In genomic region chr14:57543420-57544039, GRCm38 (mm10) we compare ENCODE assay signal across 11 mouse cellular contexts.
"Had no signal": no experiment of that assay in that cellular context is flagged by ENCODE, and none has a peak within 500 bp of the region (broad histone marks: within the 10 kb centered on the region; RNA-seq: fewer than 3 reads in every experiment).

No protein-coding gene starts in this region.

- ATAC-seq: lung, postnatal 0 days; midbrain, embryonic 13.5 days had no signal

- H3K27ac ChIP-seq: limb, embryonic 10.5 days; liver, embryonic 14.5 days; midbrain, embryonic 13.5 days; stomach, embryonic 15.5 days had no signal

- H3K9ac ChIP-seq: liver, embryonic 14.5 days; midbrain, embryonic 13.5 days; stomach, embryonic 15.5 days had no signal

- H3K4me3 ChIP-seq: limb, embryonic 10.5 days; megakaryocyte, embryonic 14.5 days; midbrain, embryonic 13.5 days; stomach, embryonic 15.5 days had no signal

- H3K27me3 ChIP-seq: megakaryocyte, embryonic 14.5 days; stomach, embryonic 15.5 days had no signal

- H3K36me3 ChIP-seq: stomach, embryonic 15.5 days had no signal

- H3K9me3 ChIP-seq: limb, embryonic 10.5 days; midbrain, embryonic 13.5 days; stomach, embryonic 15.5 days had no signal

- H3K4me2 ChIP-seq: midbrain, embryonic 13.5 days; stomach, embryonic 15.5 days had no signal

- DNase-seq: kidney, postnatal 10 days; lung, adult 2 months; lung, postnatal 36 days; right cerebral cortex, postnatal 14 days; thymus, postnatal 36 days had no signal
